Mouse (Mus musculus) bone marrow, adult 2 months (tissue): ENCODE results near the gene Hrct1. TPM values are rescaled to one million over a fixed set of nuclear protein-coding genes. Genes with fewer than 3 reads are reported as not detected.
A peak's percentile ranks its signal among the peaks of the same experiment; 100 is the strongest.

ENCODE experiments used
- H3K27ac ChIP-seq: fragments of 200-500 bp; 2 replicates; pipeline ENCODE4 v1.5.1; 2012; ENCODE audit warnings: low read depth, mild to moderate bottlenecking, control low read depth, inconsistent platforms, low read length; ENCODE audit not compliant: control insufficient read depth, poor library complexity, insufficient read depth
- H3K4me1 ChIP-seq: fragments of 200-500 bp; 2 replicates; pipeline ENCODE4 v1.6.1; 2011; ENCODE audit warnings: low read length; ENCODE audit not compliant: control insufficient read depth, insufficient read depth
- H3K4me3 ChIP-seq: fragments of 200-500 bp; replicated peaks from 2 replicates; pipeline ENCODE3; 2011; ENCODE audit warnings: mild to moderate bottlenecking, low read depth, low read length, control low read depth; ENCODE audit not compliant: control insufficient read depth
- CTCF ChIP-seq: fragments of 200-500 bp; IDR thresholded peaks from 2 replicates; pipeline ENCODE4 v1.5.1; 2011; ENCODE audit warnings: low read length, control low read depth; ENCODE audit not compliant: control insufficient read depth, insufficient read depth
- POLR2A ChIP-seq: fragments of 200-500 bp; IDR thresholded peaks from 2 replicates; pipeline ENCODE4 v1.6.1; 2011; ENCODE audit warnings: low read depth, mild to moderate bottlenecking, control low read depth, low read length, borderline replicate concordance; ENCODE audit not compliant: control insufficient read depth
- WGBS: fragments of 180-500 bp; shearing (Covaris S2); methylation state at CpG from one replicate; pipeline ENCODE4 v1.1.7; 2018; 5-methylcytosine and 5-hydroxymethylcytosine counted together
- polyA plus RNA-seq: library from polyadenylated mRNA; stranded (reverse); fragments of >200 nt; gene quantifications from 2 replicates; pipeline ENCODE4 v1.2.4, GENCODE M21; 2011; ENCODE audit warnings: low replicate concordance; ENCODE audit not compliant: missing spikeins, insufficient read depth, insufficient read length

The Hrct1 gene
- polyA plus RNA-seq, 1 experiment: 6.3 TPM

DNA sequence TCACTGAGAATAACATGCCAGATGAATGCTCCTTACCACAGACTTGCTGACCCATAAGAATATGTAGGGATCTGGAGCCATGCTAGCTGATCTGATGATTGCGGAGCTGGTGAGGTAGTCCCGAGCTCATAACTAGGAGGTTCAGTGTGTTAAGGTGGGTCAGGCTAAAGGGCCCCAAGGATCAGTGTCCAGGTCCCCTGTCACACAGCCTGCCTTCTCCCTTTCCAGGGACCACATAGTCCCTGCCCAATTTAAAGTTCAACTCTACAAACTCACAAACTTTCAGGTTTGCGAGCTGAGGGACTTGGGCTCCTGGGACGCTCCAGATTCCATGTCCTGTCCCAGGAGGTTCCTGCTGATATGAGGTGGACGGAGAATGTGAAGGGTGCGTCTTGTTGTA is 26.3 kb upstream of the Hrct1 start, which contains the start of gene Olfr70:
Gene Olfr70, minus strand, starts transcription at position 101 of the 400 bp plus-strand sequence.
- Histone ChIP-seq H3K4me1 (no peaks in the 10 kb centered on the region), H3K27ac (no peak within 1 kb of the TSS), H3K4me3 (no peak within 1 kb of the TSS)
- TF ChIP-seq POLR2A: no peak
- no peak for TF ChIP-seq CTCF
- 89% methylated on average over 6 of the region's 6 CpGs for WGBS

DNA sequence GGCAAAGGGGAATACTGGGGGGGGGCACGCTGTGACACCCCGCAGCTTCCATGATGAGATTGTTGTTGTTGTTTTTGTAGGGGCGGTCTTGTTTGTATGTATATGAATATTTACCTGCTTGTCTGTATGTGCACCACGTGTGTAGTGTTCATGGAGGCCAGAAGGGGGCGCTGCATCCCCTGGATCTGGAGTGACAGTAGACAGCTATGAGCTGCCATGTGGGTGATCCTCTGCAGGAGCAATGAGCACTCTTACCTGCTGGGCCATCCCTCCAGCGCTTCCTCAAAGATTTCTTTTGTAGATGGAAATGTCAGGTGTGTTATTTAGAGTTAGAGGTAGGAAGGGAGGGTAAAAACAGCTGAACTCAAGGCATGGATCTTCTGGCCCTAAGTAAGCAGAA is 23.5 kb upstream of the Hrct1 start:
- H3K4me1 ChIP-seq: no peaks in the 10 kb centered on the region
- no peak overlapping the region for H3K27ac ChIP-seq
- H3K4me3 ChIP-seq: no peak overlapping the region
- peak; percentile 48 for TF ChIP-seq CTCF
- TF ChIP-seq POLR2A: no peak
- 84% methylated on average over 6 of the region's 6 CpGs for WGBS

GRCm38 (mm10) chr4:43703851-43704250 is 23.1 kb upstream of the Hrct1 start:
- Histone ChIP-seq H3K4me3 (no peak overlapping the region), H3K4me1 (no peaks in the 10 kb centered on the region), H3K27ac (no peak overlapping the region)
- 83% methylated on average over 8 of the region's 8 CpGs for WGBS
- no peak for TF ChIP-seq CTCF
- no peak for TF ChIP-seq POLR2A

DNA sequence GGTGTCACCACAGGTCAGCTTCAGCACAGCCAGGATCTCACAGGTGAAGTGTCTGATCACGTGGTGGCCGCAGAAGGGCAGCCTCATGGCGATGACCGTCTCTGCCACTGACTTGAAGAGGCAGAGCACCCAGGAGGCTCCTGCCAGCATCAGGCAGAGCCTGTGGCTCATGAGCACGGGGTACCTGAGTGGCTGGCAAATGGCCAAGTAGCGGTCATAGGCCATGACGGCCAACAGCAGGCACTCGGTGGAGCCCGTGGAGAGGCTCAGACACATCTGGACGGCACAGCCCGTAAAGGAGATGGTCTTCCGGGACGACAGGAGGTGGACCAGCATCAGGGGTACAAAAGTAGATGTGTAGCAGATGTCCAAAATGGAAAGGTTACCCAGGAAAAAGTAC is 21.0 kb upstream of the Hrct1 start:
- 79% methylated on average over 13 of the region's 13 CpGs for WGBS
- Histone ChIP-seq H3K4me3 (no peak overlapping the region), H3K4me1 (no peaks in the 10 kb centered on the region; the same call in 1 of the 2 replicates), H3K27ac (no peak overlapping the region)
- TF ChIP-seq POLR2A: no peak
- no peak for TF ChIP-seq CTCF

GRCm38 (mm10) chr4:43709869-43710268 is 17.1 kb upstream of the Hrct1 start, which contains the start of gene Olfr71:
Gene Olfr71 (minus strand): TSS chr4:43710255.
- TF ChIP-seq POLR2A (no peak), CTCF (no peak)
- no peaks in the 10 kb centered on the region; the same call in 1 of the 2 replicates for H3K4me1 ChIP-seq
- WGBS: 33% methylated on average over 6 of the region's 6 CpGs
- no peak within 1 kb of the TSS for H3K4me3 ChIP-seq
- H3K27ac ChIP-seq: no peak within 1 kb of the TSS

DNA sequence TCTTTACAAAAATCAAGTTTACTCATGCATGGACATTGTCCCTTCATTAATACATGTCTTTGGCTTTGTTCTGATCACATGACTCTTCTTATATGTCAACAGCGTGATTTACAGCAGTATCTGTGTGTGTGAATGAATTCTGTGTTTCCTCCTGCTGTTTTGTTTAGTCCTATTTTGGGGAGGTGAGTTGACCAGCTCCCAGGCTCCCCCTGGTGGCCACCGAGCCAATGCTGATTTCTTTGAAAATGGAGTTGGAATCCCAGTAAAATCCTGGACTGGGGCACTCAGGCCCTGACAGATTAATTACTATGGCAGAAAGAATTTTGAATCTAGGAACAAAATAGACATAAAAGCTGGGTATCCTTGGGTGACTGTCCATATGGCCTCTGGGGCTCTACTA is 15.2 kb upstream of the Hrct1 start:
- H3K4me3 ChIP-seq: no peak overlapping the region
- under 1% methylated on average over 2 of the region's 2 CpGs for WGBS
- no peaks in the 10 kb centered on the region; the same call in 1 of the 2 replicates for H3K4me1 ChIP-seq
- no peak for TF ChIP-seq POLR2A
- TF ChIP-seq CTCF: peak; percentile 84
- no peak overlapping the region for H3K27ac ChIP-seq

DNA sequence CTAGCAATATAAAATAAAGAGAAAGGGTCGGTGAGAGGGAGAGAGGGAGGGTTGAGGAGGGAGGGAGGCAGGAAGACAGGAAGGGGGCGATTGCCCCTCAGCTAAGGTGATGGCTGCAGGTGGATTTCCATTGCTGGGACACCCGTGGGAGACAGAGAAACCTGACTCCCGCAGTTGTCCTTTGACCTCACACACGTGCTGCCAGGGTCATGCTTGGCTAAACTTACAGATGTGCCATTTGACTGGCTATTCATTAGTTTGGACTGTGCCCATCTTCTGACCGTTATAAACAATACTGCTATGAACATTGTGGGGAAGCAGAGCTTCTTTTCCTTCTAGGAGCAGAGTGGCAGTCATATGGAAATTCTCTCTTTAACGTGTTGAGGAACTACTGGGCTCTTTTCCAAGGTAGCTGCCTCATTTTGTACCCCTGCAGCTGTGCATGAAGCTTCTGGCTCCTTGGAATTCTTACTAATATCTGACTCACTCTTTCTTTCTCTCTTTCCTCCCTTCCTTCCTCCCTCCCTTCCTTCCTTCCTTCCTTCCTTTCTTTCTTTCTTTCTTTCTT is 13.3 kb upstream of the Hrct1 start:
- no peak overlapping the region for H3K4me3 ChIP-seq
- 50% methylated on average over 7 of the region's 7 CpGs for WGBS
- H3K27ac ChIP-seq: no peak overlapping the region
- TF ChIP-seq CTCF: no peak
- TF ChIP-seq POLR2A: no peak
- no peaks in the 10 kb centered on the region; the same call in 1 of the 2 replicates for H3K4me1 ChIP-seq

DNA sequence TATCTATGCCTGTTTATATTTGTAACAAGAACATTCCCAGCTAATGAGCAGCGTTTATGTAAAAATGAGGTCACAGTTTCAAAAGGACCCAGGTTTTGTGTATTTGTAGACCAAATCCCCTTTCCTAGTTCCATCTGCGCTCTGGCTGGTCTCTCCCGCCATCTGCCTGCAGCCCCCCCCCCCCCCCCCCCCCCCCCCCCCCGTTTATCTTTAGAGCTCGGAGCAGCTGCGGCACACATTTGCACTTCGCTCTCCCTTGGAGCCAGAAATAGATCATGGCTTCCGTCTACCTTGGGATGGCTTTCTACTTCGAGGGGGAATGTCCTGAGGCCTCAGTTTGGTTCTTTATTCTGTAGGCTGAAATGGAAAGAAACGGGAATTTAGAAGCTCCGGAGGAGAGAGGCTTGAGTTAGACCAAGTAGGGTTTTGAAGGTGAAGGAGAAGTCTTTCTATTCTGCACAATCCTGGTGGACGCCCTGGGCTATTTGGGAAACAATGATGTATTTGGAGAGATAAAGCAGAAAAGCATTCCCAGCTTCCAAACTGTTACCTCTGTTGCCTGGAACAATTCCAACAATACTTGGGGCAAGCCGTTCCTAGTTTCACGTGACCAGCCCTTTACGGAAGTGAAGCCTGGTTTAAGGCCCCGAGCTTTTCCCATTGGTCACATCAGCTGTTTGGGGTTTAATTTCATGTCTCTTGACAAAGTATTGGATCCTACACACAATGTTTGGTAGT is 6.3 kb upstream of the Hrct1 start:
- WGBS: 54% methylated on average over 16 of the region's 16 CpGs
- Histone ChIP-seq H3K4me1 (no peaks in the 10 kb centered on the region; the same call in none of the 2 replicates), H3K27ac (no peak overlapping the region), H3K4me3 (no peak overlapping the region)
- TF ChIP-seq POLR2A (no peak), CTCF (no peak)

DNA sequence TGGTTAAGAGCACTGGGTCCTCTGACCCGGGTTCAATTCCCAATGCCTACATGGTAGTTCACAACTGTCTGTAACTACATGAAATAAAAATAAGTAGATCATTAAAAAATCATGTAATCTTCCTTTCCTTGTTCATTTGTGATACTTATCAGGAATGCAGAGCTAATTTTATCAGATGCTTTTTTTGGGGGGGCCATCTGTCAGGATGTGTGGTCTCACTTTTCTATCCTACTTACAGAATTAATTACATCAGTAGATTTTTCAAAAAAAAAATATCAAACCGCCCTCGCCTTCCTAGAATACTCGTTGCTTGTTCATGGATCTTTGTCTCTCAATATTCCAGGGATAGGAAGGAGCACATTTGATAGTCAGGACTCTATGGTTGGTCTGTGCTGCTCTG is 4.8 kb upstream of the Hrct1 start:
- TF ChIP-seq POLR2A: no peak
- TF ChIP-seq CTCF: no peak
- Histone ChIP-seq H3K27ac (no peak overlapping the region), H3K4me1 (no peaks in the 10 kb centered on the region; the same call in none of the 2 replicates), H3K4me3 (no peak overlapping the region)
- 82% methylated on average over 4 of the region's 4 CpGs for WGBS
